Mouse (Mus musculus) neural tube, embryonic 13.5 days (tissue): Measurements from ENCODE around the gene Pde6c. TPM values are rescaled to one million over a fixed set of nuclear protein-coding genes. Genes with fewer than 3 reads are reported as not detected.

ENCODE experiments used
- ATAC-seq: fragments of 200-750 bp; cut with Nextera tagmentation; 2 replicates; pipeline ENCODE4 v1.8.0; 2017; ENCODE audit warnings: low read depth, mild to moderate bottlenecking, moderate TSS enrichment, moderate library complexity
- H3K27ac ChIP-seq: fragments of 300-500 bp; sonication (generic); replicated peaks from 2 replicates; pipeline ENCODE4 v1.5.1; 2015; ENCODE audit warnings: moderate library complexity, mild to moderate bottlenecking, inconsistent platforms
- H3K27me3 ChIP-seq: fragments of 300-500 bp; sonication (generic); 2 replicates; pipeline ENCODE4 v1.6.1; 2015; ENCODE audit warnings: mild to moderate bottlenecking, inconsistent platforms
- H3K36me3 ChIP-seq: fragments of 300-500 bp; sonication (generic); 2 replicates; pipeline ENCODE4 v1.6.1; 2015; ENCODE audit warnings: mild to moderate bottlenecking, inconsistent platforms
- H3K4me1 ChIP-seq: fragments of 300-500 bp; sonication (generic); replicated peaks from 2 replicates; pipeline ENCODE4 v1.6.1; 2015; ENCODE audit warnings: inconsistent platforms
- H3K4me2 ChIP-seq: fragments of 300-500 bp; sonication (generic); 2 replicates; pipeline ENCODE4 v1.6.1; 2015; ENCODE audit warnings: inconsistent platforms, mild to moderate bottlenecking, moderate library complexity
- H3K4me3 ChIP-seq: fragments of 300-500 bp; sonication (generic); 2 replicates; pipeline ENCODE4 v1.5.1; 2015; ENCODE audit warnings: mild to moderate bottlenecking, inconsistent platforms
- H3K9ac ChIP-seq: fragments of 300-500 bp; sonication (generic); 2 replicates; pipeline ENCODE4 v1.6.1; 2015; ENCODE audit warnings: moderate library complexity, mild to moderate bottlenecking, inconsistent platforms
- H3K9me3 ChIP-seq: fragments of 300-500 bp; sonication (generic); 2 replicates; pipeline ENCODE4 v1.6.1; 2016; ENCODE audit warnings: inconsistent platforms
- WGBS: fragments of 180-500 bp; shearing (Covaris S2); methylation state at CpG from one replicate; pipeline ENCODE4 v1.1.7; 2015; 5-methylcytosine and 5-hydroxymethylcytosine counted together
- polyA plus RNA-seq: library from polyadenylated mRNA; unstranded; fragments of >200 nt; fragmentation: Nextera tagmentation; extraction: Ambion mirVana; gene quantifications from 2 replicates; pipeline ENCODE4 v1.2.1, GENCODE M21; 2015

Pde6c gene
- polyA plus RNA-seq, 1 experiment from 2014 or later = not detected

DNA sequence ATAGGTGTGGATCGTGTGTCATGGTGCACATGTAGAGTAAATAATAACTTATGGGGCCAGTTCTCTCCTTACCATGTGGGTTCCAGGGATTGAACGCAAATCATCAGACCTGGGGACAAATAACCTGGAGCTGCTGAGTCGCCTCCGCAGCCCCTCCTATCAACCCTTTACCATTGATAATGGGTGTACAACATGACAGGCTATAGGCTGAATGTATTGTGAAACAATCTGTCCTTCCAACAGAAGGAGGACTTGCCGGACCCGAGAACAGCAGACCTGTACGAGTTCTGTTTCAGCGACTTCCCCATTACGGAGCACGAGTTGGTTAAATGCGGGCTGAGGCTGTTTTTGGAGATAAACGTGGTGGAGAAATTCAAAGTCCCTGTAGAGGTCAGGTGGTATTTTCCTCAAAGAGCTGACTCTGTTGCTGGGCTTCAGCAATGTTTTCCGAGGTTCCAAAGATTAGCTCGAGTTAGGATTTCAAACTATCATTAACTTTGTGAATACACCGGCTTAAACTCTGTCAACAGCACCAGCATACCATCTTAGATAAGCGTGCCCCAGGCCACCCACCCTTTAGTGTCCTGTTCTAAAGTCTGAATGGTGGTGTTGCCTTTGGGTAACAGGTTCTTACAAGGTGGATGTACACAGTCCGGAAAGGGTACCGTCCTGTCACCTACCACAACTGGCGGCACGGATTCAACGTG lies 29.2 kb downstream of the Pde6c start:
- Histone ChIP-seq H3K4me1 (no peaks in the 10 kb centered on the region), H3K9ac (no peak overlapping the region), H3K27ac (no peak overlapping the region), H3K4me3 (no peak overlapping the region), H3K4me2 (no peak overlapping the region), H3K27me3 (no peaks in the 10 kb centered on the region), H3K9me3 (no peaks in the 10 kb centered on the region), H3K36me3 (no peaks in the 10 kb centered on the region)
- no peak for ATAC-seq
- 95% methylated on average over 21 of the region's 21 CpGs for WGBS

DNA sequence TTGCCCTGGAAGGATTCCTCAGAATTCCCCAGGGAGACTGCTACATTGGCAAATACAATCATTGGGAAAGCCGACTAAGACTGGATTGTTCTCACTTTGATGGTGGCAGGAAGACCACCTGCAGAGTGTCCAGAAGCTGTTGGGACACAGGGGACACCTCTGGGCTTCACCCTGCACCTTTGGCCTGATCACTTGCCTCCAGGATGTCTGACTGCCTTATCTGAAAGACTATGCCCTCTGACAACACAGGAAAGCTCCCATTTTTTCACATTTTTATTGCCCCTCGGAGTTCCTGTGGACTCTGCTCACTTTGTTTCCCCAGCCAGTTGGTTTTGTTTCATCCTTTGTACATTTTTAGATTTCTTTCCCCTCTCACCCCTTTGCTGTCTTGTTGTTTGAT lies 32.1 kb downstream of the Pde6c start:
- Histone ChIP-seq H3K36me3 (no peaks in the 10 kb centered on the region), H3K4me3 (no peak overlapping the region), H3K9me3 (no peaks in the 10 kb centered on the region), H3K9ac (no peak overlapping the region), H3K4me1 (no peaks in the 10 kb centered on the region), H3K4me2 (no peak overlapping the region), H3K27ac (no peak overlapping the region), H3K27me3 (no peaks in the 10 kb centered on the region)
- WGBS = 38% methylated on average over 2 of the region's 2 CpGs
- ATAC-seq = no peak

DNA sequence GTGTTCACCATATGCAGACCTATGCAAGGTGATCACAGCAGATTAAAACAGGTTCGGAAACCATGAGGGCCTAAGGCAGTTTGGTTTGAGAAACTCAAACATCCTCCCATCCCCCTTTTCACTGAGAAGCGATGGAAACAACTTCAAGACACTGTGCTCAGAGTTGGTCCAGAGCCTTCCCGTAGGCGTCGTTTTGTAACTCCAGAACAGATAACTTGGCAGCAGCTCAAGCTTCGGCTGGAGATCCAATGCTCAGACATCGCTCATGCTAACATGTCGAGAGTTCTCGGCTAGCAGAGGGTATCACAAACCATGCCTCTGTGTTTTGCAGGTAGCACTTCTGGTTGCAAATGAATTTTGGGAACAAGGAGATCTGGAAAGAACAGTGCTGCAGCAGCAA lies 47.1 kb downstream of the Pde6c start:
- 93% methylated on average over 9 of the region's 9 CpGs for WGBS
- Histone ChIP-seq H3K4me2 (no peak overlapping the region), H3K9me3 (no peaks in the 10 kb centered on the region), H3K9ac (no peak overlapping the region), H3K27ac (no peak overlapping the region), H3K4me1 (no peaks in the 10 kb centered on the region), H3K36me3 (0 out of 2 replicates have a peak, but pooled peaks cover 4% of the 10 kb centered on the region), H3K27me3 (no peaks in the 10 kb centered on the region), H3K4me3 (no peak overlapping the region)
- no peak for ATAC-seq

DNA sequence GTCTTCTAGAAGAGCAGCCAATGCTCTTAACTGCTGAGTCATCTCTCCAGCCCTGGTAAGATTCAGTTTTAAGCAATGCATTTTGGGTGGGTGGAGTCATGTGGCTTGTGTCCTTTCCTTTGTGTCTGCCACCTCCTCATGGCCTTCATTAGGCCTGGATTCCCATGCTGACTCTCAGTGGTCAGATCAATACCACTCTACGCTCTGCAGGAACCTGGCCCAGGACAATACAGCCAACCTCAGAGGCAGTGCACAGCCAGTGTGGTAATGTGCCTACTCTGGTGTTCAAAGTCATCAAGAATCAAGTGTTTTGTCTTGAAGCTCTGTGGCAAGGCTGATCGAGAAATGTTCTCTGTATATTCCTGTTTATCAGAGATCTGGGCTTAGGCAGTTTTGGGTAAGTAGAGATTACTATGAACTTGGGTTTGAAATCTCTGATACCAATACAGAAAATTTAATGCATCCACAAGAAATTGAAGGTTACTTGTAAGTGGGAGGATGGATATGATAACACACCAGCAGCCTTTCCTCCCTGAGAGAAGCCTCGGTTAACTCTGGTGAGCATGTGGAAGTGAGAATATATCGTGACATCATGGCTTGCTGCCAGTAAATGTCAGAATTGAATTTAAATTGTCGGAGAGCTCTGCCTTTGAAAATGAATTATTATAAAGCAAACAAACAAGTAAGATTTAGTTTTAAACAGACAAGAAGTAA lies 54.2 kb downstream of the Pde6c start:
- Histone ChIP-seq H3K36me3 (peaks cover 22% of the 10 kb centered on the region), H3K27ac (no peak overlapping the region), H3K9ac (no peak overlapping the region), H3K4me1 (no peaks in the 10 kb centered on the region), H3K27me3 (no peaks in the 10 kb centered on the region), H3K4me3 (no peak overlapping the region), H3K4me2 (no peak overlapping the region), H3K9me3 (no peaks in the 10 kb centered on the region)
- 90% methylated on average over 5 of the region's 5 CpGs for WGBS
- ATAC-seq = no peak

DNA sequence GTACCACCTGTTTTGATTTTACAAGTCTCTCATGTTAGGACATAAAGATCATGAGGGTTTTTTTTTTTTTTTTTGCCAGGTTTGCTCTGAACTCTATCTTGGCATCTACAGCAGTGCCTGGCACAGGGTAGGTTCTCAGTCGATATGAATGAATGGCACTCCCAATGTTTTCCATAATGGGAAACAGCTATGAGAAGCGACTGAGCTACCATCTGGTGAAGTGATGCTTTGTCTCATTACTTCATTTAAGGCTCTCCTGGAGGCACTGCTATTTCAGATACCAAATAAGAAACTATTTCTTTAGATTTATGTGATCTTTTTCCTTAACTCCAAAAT lies 54.7 kb downstream of the Pde6c start:
- no peaks in the 10 kb centered on the region for H3K9me3 ChIP-seq
- no peak for ATAC-seq
- no peaks in the 10 kb centered on the region for H3K27me3 ChIP-seq
- peaks cover 22% of the 10 kb centered on the region for H3K36me3 ChIP-seq
- no peak overlapping the region for H3K27ac ChIP-seq
- H3K9ac ChIP-seq = no peak overlapping the region
- H3K4me1 ChIP-seq = no peaks in the 10 kb centered on the region
- no peak overlapping the region for H3K4me3 ChIP-seq
- H3K4me2 ChIP-seq = no peak overlapping the region
- WGBS = 95% methylated on average over 2 of the region's 2 CpGs

DNA sequence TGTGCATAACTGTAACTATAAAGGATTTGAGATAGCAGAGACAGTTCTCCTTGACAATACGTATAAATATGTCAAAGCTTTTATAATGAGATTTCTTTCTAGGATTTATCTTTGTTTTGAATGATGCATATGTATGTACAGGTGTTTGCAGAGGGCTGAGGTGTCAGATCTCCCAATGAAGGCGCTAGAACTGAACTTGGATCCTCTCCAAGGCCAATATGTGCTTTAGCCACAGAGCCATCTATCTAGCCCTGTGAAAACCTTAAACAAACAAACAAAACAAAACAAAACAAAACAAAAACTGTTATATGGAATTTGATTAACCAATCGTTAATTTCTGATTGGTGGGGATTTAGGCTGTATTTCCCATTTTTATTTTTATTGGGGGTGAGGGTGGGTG lies 58.0 kb downstream of the Pde6c start:
- Histone ChIP-seq H3K4me1 (0 out of 2 replicates have a peak, but pooled peaks cover 4% of the 10 kb centered on the region), H3K4me3 (no peak overlapping the region), H3K27ac (no peak overlapping the region), H3K4me2 (no peak overlapping the region), H3K9me3 (no peaks in the 10 kb centered on the region), H3K27me3 (no peaks in the 10 kb centered on the region), H3K9ac (no peak overlapping the region), H3K36me3 (peaks cover 27% of the 10 kb centered on the region)
- 86% methylated on average over 3 of the region's 3 CpGs for WGBS
- no peak for ATAC-seq

DNA sequence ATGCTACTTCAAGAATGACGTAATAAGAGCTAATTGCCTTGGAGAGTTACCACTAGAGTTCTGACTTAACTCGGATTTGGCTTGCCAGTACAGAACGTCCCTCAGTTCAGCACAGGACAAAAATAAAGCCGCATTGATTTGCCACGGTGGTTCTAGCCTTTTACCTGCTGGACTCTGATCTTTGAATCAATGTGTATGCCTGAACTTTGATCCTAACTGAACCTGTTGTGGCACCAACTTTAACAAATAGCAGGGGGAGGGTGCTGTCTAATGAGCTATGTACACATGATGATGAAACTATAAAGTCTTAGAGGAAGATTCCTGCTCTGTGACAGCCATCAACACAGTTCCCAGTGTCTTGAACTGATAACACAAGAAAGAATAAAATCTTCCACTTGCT lies 58.9 kb downstream of the Pde6c start:
- Histone ChIP-seq H3K4me3 (no peak overlapping the region), H3K36me3 (peaks cover 26% of the 10 kb centered on the region), H3K27ac (no peak overlapping the region), H3K9me3 (no peaks in the 10 kb centered on the region), H3K9ac (no peak overlapping the region), H3K4me2 (no peak overlapping the region), H3K4me1 (0 out of 2 replicates have a peak, but pooled peaks cover 4% of the 10 kb centered on the region), H3K27me3 (no peaks in the 10 kb centered on the region)
- 84% methylated on average over 5 of the region's 5 CpGs for WGBS
- no peak for ATAC-seq

DNA sequence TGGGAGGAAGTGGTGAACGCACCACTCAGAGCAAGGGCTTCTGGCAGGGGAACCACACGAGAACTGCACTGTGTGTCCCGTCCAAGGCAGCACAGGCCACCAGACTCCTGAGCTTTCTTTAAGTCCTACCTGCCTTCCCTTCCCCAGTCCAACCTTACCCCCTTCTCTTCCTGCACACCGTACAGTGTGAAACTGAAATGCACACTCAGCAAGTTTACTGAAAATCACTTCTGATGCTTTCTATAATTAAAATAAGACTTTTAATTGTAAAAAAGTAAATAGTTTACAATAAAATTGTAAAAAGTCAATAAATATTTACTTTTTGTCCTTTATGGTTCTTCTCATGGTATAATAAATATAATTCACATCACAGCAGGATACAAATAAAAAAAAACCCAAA lies 62.7 kb downstream of the Pde6c start:
- H3K27me3 ChIP-seq = no peaks in the 10 kb centered on the region
- H3K4me3 ChIP-seq = no peak overlapping the region
- no peak overlapping the region for H3K27ac ChIP-seq
- 0 out of 2 replicates have a peak, but pooled peaks cover 4% of the 10 kb centered on the region for H3K4me1 ChIP-seq
- no peak for ATAC-seq
- no peak overlapping the region for H3K4me2 ChIP-seq
- peaks cover 9% of the 10 kb centered on the region for H3K36me3 ChIP-seq
- H3K9ac ChIP-seq = no peak overlapping the region
- WGBS = 96% methylated on average over 4 of the region's 4 CpGs
- H3K9me3 ChIP-seq = no peaks in the 10 kb centered on the region

DNA sequence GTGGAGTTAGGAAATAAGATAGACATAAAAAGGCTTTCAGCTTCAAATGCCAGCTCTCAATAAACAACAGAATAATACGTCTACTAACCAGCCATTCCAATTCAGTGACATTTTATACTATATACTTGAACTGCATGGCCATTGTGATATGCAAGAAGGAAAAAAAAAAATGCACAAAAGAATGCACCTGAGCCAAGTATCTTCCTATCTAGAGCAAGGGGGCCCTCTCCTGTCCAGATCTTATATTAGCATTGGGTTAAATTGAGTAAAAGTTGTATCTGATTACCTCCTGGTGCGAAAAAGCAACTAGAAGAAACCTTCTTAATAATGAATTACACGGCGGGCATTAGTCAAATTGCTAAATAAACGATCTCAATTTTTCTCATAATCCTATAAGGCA lies 66.2 kb downstream of the Pde6c start:
- 95% methylated on average over 5 of the region's 5 CpGs for WGBS
- ATAC-seq = no peak
- no peaks in the 10 kb centered on the region for H3K9me3 ChIP-seq
- H3K4me2 ChIP-seq = no peak overlapping the region
- no peak overlapping the region for H3K27ac ChIP-seq
- no peaks in the 10 kb centered on the region for H3K27me3 ChIP-seq
- no peaks in the 10 kb centered on the region for H3K4me1 ChIP-seq
- no peak overlapping the region for H3K4me3 ChIP-seq
- no peak overlapping the region for H3K9ac ChIP-seq
- peaks cover 12% of the 10 kb centered on the region for H3K36me3 ChIP-seq

DNA sequence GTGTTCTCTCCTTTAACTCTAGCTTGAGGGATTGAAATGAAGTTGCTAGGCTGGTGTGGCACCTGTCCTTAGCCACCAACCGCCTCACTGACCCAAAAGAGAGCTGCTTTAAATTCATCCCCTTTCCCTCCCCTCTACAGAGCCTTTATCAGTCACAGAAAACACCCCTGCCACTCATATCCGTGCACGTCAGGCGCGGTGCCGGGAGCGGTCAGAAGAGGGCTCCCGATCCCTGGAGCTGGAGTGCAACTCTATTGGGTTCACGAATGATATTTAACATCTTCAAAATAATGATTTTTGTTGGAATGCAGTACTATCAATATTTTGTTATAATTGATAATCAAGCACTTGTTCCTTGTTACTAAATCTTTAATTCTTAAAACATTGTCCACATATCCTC lies 74.1 kb downstream of the Pde6c start:
- no peak overlapping the region for H3K4me2 ChIP-seq
- no peaks in the 10 kb centered on the region for H3K9me3 ChIP-seq
- no peak overlapping the region for H3K4me3 ChIP-seq
- H3K9ac ChIP-seq = no peak overlapping the region
- 57% methylated on average over 9 of the region's 9 CpGs for WGBS
- peaks cover 39% of the 10 kb centered on the region for H3K36me3 ChIP-seq
- H3K27ac ChIP-seq = no peak overlapping the region
- ATAC-seq = no peak
- no peaks in the 10 kb centered on the region for H3K4me1 ChIP-seq
- H3K27me3 ChIP-seq = no peaks in the 10 kb centered on the region

DNA sequence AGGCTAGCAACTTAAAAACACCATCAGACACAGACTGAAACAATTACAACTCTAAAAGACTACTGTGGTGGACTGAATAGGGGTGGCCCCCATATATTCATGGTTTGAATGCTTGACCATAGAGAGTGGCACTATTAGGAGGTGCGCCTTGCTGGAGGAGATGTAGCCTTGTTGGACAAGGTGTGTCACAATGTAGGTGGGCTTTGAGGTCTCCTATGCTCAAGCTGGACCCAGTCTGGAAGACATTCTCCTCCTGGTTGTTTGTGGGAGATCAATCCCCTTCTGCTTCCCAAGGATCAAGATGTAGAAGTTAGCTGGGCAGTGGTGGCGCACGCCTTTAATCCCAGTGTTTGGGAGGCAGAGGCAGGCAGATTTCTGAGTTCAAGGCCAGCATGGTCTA lies 85.1 kb downstream of the Pde6c start:
- no peaks in the 10 kb centered on the region for H3K9me3 ChIP-seq
- no peaks in the 10 kb centered on the region for H3K27me3 ChIP-seq
- no peak overlapping the region for H3K4me3 ChIP-seq
- H3K27ac ChIP-seq = no peak overlapping the region
- H3K4me2 ChIP-seq = no peak overlapping the region
- no peak for ATAC-seq
- H3K9ac ChIP-seq = no peak overlapping the region
- H3K36me3 ChIP-seq = peaks cover 33% of the 10 kb centered on the region
- WGBS = 95% methylated on average over 3 of the region's 3 CpGs
- peaks cover 6% of the 10 kb centered on the region for H3K4me1 ChIP-seq

DNA sequence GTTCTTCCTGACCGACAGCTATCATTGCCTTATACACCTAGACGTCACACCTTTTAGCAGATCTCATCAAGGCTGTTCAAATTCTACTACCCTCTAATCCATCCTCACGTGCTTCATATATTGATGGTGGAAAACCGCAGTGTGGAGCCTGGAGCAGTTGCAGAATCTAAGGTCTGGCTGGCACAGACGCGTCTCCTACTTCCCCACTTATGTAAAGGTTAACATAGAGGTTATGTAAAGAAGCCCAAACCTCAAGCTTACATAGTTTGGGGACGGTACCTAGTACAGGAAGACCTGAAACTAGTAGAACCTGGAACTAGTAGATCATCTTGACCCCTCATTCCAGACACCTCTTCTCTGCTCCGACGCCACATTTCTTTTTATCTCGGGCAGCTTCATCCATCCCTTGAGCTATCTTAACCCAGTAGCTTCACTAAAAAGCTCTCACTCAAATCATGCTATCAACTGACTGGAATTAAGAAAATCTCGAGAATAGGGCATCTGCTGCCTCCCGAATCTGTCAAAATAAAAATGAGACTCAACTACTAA lies 90.8 kb downstream of the Pde6c start:
- peak overlapping the region; percentile 97 for H3K27ac ChIP-seq
- peak overlapping the region; percentile 81 for H3K4me2 ChIP-seq
- WGBS = 11% methylated on average over 12 of the region's 12 CpGs
- H3K9ac ChIP-seq = peak overlapping the region; percentile 80
- H3K27me3 ChIP-seq = no peaks in the 10 kb centered on the region
- no peaks in the 10 kb centered on the region for H3K9me3 ChIP-seq
- H3K36me3 ChIP-seq = peaks cover 10% of the 10 kb centered on the region
- peak; percentile 17; the same call in 1 of the 2 replicates for ATAC-seq
- H3K4me3 ChIP-seq = peak overlapping the region; percentile 52
- H3K4me1 ChIP-seq = peaks cover 18% of the 10 kb centered on the region
